Mouse (Mus musculus): Measurements from ENCODE around the gene Tmem209. TPM values are rescaled to one million over a fixed set of nuclear protein-coding genes. Genes with fewer than 3 reads are reported as not detected.
A peak's percentile ranks its signal among the peaks of the same experiment; 100 is the strongest.

Gene Tmem209
- polyA plus RNA-seq, 1 experiment from 2014 or later = 28.9 TPM

GRCm38 (mm10) chr6:30520400-30520799, 10.8 kb upstream of the Tmem209 start:
- 72% methylated on average over 11 of the region's 11 CpGs for WGBS
- no peak overlapping the region for H3K4me2 ChIP-seq (ENCODE audit: low read depth, low read length)
- H3K4me1 ChIP-seq (ENCODE audit: control insufficient read depth, insufficient read depth, low read length) = no peaks in the 10 kb centered on the region
- no peaks in the 10 kb centered on the region for H3K27me3 ChIP-seq (ENCODE audit: control insufficient read depth, insufficient read depth, low read length)
- no peaks in the 10 kb centered on the region for H3K36me3 ChIP-seq (ENCODE audit: control insufficient read depth, insufficient read depth, low read length)
- H3K9me3 ChIP-seq (ENCODE audit: control insufficient read depth, low read length) = no peaks in the 10 kb centered on the region
- H3K4me3 ChIP-seq (ENCODE audit: low read depth, low read length) = no peak overlapping the region
- H3K27ac ChIP-seq (ENCODE audit: low read depth, low read length) = no peak overlapping the region
- no peak overlapping the region for H3K9ac ChIP-seq (replicated peaks; ENCODE audit: low read depth, low read length)
- ATAC-seq (ENCODE audit: low read depth) = no peak

- no peak overlapping the region for H3K9ac ChIP-seq (replicated peaks; ENCODE audit: low read depth, low read length)
- no peak overlapping the region for H3K4me2 ChIP-seq (ENCODE audit: low read depth, low read length)
- H3K27me3 ChIP-seq (ENCODE audit: control insufficient read depth, insufficient read depth, low read length) = no peaks in the 10 kb centered on the region
- peaks cover 6% of the 10 kb centered on the region; the same call in 1 of the 2 replicates for H3K4me1 ChIP-seq (ENCODE audit: control insufficient read depth, insufficient read depth, low read length)
- H3K27ac ChIP-seq (ENCODE audit: low read depth, low read length) = no peak overlapping the region
- no peaks in the 10 kb centered on the region for H3K9me3 ChIP-seq (ENCODE audit: control insufficient read depth, low read length)
- ATAC-seq (ENCODE audit: low read depth) = no peak
- no peak overlapping the region for H3K4me3 ChIP-seq (ENCODE audit: low read depth, low read length)
- 41% methylated on average over 9 of the region's 9 CpGs for WGBS
- H3K36me3 ChIP-seq (ENCODE audit: control insufficient read depth, insufficient read depth, low read length) = no peaks in the 10 kb centered on the region
These were observed 4.7 kb upstream of the Tmem209 start for GRCm38 (mm10) chr6:30514242-30514641.

DNA sequence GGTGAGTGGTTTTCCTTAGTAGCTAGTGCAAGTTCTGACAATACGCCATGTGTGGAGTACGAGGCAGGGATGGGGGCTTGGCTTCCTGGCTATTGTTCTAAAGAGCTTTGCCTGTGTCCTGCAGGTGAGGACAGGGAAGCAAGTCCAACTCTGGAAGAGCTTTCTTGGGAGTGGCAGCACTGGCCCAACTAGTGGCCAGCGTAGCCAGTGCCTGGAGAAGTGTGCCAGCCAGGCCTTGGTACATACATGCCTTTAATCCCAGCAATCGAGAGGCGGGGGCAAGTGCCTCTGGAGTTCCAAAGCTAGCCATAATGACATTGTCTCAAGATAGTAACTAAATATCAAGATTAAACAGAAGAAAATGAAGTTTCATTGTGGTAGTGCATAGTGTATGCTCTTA, 708 bp upstream of the Tmem209 start:
- peak overlapping the region; percentile 88 for H3K27ac ChIP-seq (ENCODE audit: low read depth, low read length)
- H3K4me2 ChIP-seq (ENCODE audit: low read depth, low read length) = peak overlapping the region; percentile 88
- no peaks in the 10 kb centered on the region for H3K9me3 ChIP-seq (ENCODE audit: control insufficient read depth, low read length)
- no peak for ATAC-seq (ENCODE audit: low read depth)
- no peaks in the 10 kb centered on the region for H3K27me3 ChIP-seq (ENCODE audit: control insufficient read depth, insufficient read depth, low read length)
- 69% methylated on average over 5 of the region's 5 CpGs for WGBS
- H3K9ac ChIP-seq (replicated peaks; ENCODE audit: low read depth, low read length) = peak overlapping the region; percentile 26; the same call in 1 of the 2 replicates
- peaks cover 6% of the 10 kb centered on the region; the same call in 1 of the 2 replicates for H3K4me1 ChIP-seq (ENCODE audit: control insufficient read depth, insufficient read depth, low read length)
- 0 out of 2 replicates have a peak, but pooled peaks cover 5% of the 10 kb centered on the region for H3K36me3 ChIP-seq (ENCODE audit: control insufficient read depth, insufficient read depth, low read length)
- peak overlapping the region; percentile 48; the same call in 1 of the 2 replicates for H3K4me3 ChIP-seq (ENCODE audit: low read depth, low read length)

- 6% methylated on average over 2 of the region's 2 CpGs for WGBS
- peak overlapping the region; percentile 55 for H3K9ac ChIP-seq (replicated peaks; ENCODE audit: low read depth, low read length)
- ATAC-seq (ENCODE audit: low read depth) = no peak
These were observed 759 bp downstream of the Tmem209 start for GRCm38 (mm10) chr6:30508824-30509223.

GRCm38 (mm10) chr6:30499049-30499448, 10.5 kb downstream of the Tmem209 start:
- H3K27ac ChIP-seq (ENCODE audit: low read depth, low read length) = no peak overlapping the region
- no peak overlapping the region for H3K4me3 ChIP-seq (ENCODE audit: low read depth, low read length)
- no peak overlapping the region for H3K4me2 ChIP-seq (ENCODE audit: low read depth, low read length)
- H3K4me1 ChIP-seq (ENCODE audit: control insufficient read depth, insufficient read depth, low read length) = no peaks in the 10 kb centered on the region
- no peak overlapping the region for H3K9ac ChIP-seq (replicated peaks; ENCODE audit: low read depth, low read length)
- peaks cover 22% of the 10 kb centered on the region; the same call in 1 of the 2 replicates for H3K36me3 ChIP-seq (ENCODE audit: control insufficient read depth, insufficient read depth, low read length)
- no peaks in the 10 kb centered on the region for H3K9me3 ChIP-seq (ENCODE audit: control insufficient read depth, low read length)
- 90% methylated on average over 3 of the region's 3 CpGs for WGBS
- ATAC-seq (ENCODE audit: low read depth) = no peak
- H3K27me3 ChIP-seq (ENCODE audit: control insufficient read depth, insufficient read depth, low read length) = no peaks in the 10 kb centered on the region

More at GRCm38 (mm10) chr6:30508824-30509223, 759 bp downstream of the Tmem209 start:
- peak overlapping the region; percentile 88 for H3K4me2 ChIP-seq (ENCODE audit: low read depth, low read length)
- H3K9me3 ChIP-seq (ENCODE audit: control insufficient read depth, low read length) = no peaks in the 10 kb centered on the region
- no peaks in the 10 kb centered on the region for H3K27me3 ChIP-seq (ENCODE audit: control insufficient read depth, insufficient read depth, low read length)
- H3K27ac ChIP-seq (ENCODE audit: low read depth, low read length) = peak overlapping the region; percentile 88
- H3K4me1 ChIP-seq (ENCODE audit: control insufficient read depth, insufficient read depth, low read length) = peaks cover 6% of the 10 kb centered on the region; the same call in 1 of the 2 replicates
- H3K36me3 ChIP-seq (ENCODE audit: control insufficient read depth, insufficient read depth, low read length) = 0 out of 2 replicates have a peak, but pooled peaks cover 12% of the 10 kb centered on the region
- H3K4me3 ChIP-seq (ENCODE audit: low read depth, low read length) = peak overlapping the region; percentile 48

GRCm38 (mm10) chr6:30486504-30486903, 23.1 kb downstream of the Tmem209 start:
- Histone ChIP-seq H3K4me2 (ENCODE audit: low read depth, low read length) (no peak overlapping the region), H3K36me3 (ENCODE audit: control insufficient read depth, insufficient read depth, low read length) (peaks cover 9% of the 10 kb centered on the region), H3K4me1 (ENCODE audit: control insufficient read depth, insufficient read depth, low read length) (no peaks in the 10 kb centered on the region), H3K27me3 (ENCODE audit: control insufficient read depth, insufficient read depth, low read length) (no peaks in the 10 kb centered on the region), H3K4me3 (ENCODE audit: low read depth, low read length) (no peak overlapping the region), H3K9me3 (ENCODE audit: control insufficient read depth, low read length) (no peaks in the 10 kb centered on the region), H3K9ac (replicated peaks; ENCODE audit: low read depth, low read length) (no peak overlapping the region), H3K27ac (ENCODE audit: low read depth, low read length) (no peak overlapping the region)
- no peak for ATAC-seq (ENCODE audit: low read depth)
- 92% methylated on average over 6 of the region's 6 CpGs for WGBS

GRCm38 (mm10) chr6:30482908-30483307, 26.7 kb downstream of the Tmem209 start:
- WGBS = 73% methylated on average over 2 of the region's 2 CpGs
- no peak overlapping the region for H3K4me2 ChIP-seq (ENCODE audit: low read depth, low read length)
- H3K36me3 ChIP-seq (ENCODE audit: control insufficient read depth, insufficient read depth, low read length) = peaks cover 16% of the 10 kb centered on the region
- no peak overlapping the region for H3K9ac ChIP-seq (replicated peaks; ENCODE audit: low read depth, low read length)
- no peak overlapping the region for H3K4me3 ChIP-seq (ENCODE audit: low read depth, low read length)
- H3K9me3 ChIP-seq (ENCODE audit: control insufficient read depth, low read length) = no peaks in the 10 kb centered on the region
- no peaks in the 10 kb centered on the region for H3K27me3 ChIP-seq (ENCODE audit: control insufficient read depth, insufficient read depth, low read length)
- ATAC-seq (ENCODE audit: low read depth) = no peak
- no peaks in the 10 kb centered on the region for H3K4me1 ChIP-seq (ENCODE audit: control insufficient read depth, insufficient read depth, low read length)
- H3K27ac ChIP-seq (ENCODE audit: low read depth, low read length) = no peak overlapping the region

DNA sequence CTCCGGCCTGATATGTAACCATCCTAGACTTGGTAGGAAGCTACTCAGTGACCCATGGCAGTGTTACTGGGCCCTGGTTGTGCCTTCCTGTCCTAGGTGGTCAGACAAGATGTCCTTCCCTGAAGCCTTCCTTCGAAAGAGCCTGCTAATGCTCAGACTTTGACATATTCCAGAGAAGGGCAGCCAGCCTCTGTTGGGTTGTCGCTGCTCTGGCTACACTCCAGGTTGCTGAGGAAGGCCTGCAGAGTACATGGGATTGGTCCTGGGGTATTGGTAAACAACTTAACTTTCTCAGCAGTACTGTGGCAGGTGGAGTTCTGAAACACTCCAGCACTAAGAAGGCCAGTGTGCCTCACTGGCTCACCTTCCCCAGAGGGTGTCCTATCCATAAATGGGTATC, 30.2 kb downstream of the Tmem209 start:
- Histone ChIP-seq H3K9ac (replicated peaks; ENCODE audit: low read depth, low read length) (no peak overlapping the region), H3K4me3 (ENCODE audit: low read depth, low read length) (no peak overlapping the region), H3K4me1 (ENCODE audit: control insufficient read depth, insufficient read depth, low read length) (no peaks in the 10 kb centered on the region), H3K27me3 (ENCODE audit: control insufficient read depth, insufficient read depth, low read length) (no peaks in the 10 kb centered on the region), H3K4me2 (ENCODE audit: low read depth, low read length) (no peak overlapping the region), H3K36me3 (ENCODE audit: control insufficient read depth, insufficient read depth, low read length) (0 out of 2 replicates have a peak, but pooled peaks cover 7% of the 10 kb centered on the region), H3K27ac (ENCODE audit: low read depth, low read length) (no peak overlapping the region), H3K9me3 (ENCODE audit: control insufficient read depth, low read length) (no peaks in the 10 kb centered on the region)
- 92% methylated on average over 3 of the region's 3 CpGs for WGBS
- ATAC-seq (ENCODE audit: low read depth) = no peak

DNA sequence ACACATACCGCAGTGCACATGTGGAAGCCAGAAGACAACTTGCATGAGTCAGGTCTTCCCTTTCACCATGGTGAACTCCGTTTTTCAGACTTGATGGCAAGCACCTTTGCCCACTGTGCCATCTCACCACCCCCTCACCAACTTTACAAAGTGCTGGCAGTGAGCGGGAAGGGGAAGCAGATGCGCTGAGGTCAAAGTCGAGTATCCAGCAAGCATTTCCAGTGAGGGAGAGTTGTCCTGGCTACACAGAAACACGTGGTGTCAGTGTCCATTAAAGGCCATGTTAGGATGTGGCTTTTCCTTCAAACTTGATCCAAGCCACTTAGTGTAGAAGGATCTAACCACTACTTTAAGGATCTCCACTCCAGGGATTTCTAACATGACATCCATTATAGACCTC, 31.8 kb downstream of the Tmem209 start:
- 92% methylated on average over 6 of the region's 6 CpGs for WGBS
- Histone ChIP-seq H3K4me3 (ENCODE audit: low read depth, low read length) (no peak overlapping the region), H3K9me3 (ENCODE audit: control insufficient read depth, low read length) (no peaks in the 10 kb centered on the region), H3K27me3 (ENCODE audit: control insufficient read depth, insufficient read depth, low read length) (no peaks in the 10 kb centered on the region), H3K4me2 (ENCODE audit: low read depth, low read length) (no peak overlapping the region), H3K27ac (ENCODE audit: low read depth, low read length) (no peak overlapping the region), H3K9ac (replicated peaks; ENCODE audit: low read depth, low read length) (no peak overlapping the region), H3K4me1 (ENCODE audit: control insufficient read depth, insufficient read depth, low read length) (no peaks in the 10 kb centered on the region), H3K36me3 (ENCODE audit: control insufficient read depth, insufficient read depth, low read length) (0 out of 2 replicates have a peak, but pooled peaks cover 7% of the 10 kb centered on the region)
- no peak for ATAC-seq (ENCODE audit: low read depth)
